Mouse (Mus musculus): Measurements from ENCODE around the gene Bach2. TPM values are rescaled to one million over a fixed set of nuclear protein-coding genes. Genes with fewer than 3 reads are reported as not detected.
A peak's percentile ranks its signal among the peaks of the same experiment; 100 is the strongest.

The Bach2 gene
- polyA plus RNA-seq, 1 experiment from 2014 or later, result 16.4 TPM

DNA sequence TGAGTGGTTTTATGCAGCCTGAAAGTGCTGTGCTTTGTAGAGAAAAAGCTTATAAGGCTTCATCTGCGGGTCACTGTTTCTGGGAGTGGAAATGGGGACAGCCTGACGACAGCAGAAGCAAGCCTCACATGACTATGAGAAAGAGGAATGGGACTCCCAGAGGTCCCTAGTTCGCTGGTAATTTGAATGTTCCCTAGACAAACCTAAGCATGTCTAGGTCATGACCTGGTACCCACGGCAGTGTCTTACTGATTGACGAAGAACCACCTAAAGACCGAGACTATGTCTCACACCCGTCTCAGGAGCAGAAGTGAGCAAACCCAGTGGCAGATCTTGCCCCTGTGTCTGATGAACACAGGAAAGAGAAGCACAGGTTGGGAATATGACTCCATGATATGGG lies 325.8 kb downstream of the Bach2 start:
- Histone ChIP-seq H3K36me3 (ENCODE audit: control insufficient read depth, insufficient read depth, low read length) (no peaks in the 10 kb centered on the region; the same call in none of the 2 replicates), H3K9me3 (ENCODE audit: control insufficient read depth, low read length) (no peaks in the 10 kb centered on the region), H3K4me1 (ENCODE audit: control insufficient read depth, insufficient read depth, low read length) (0 out of 2 replicates have a peak, but pooled peaks cover 3% of the 10 kb centered on the region), H3K27ac (replicated peaks; ENCODE audit: low read depth, low read length) (no peak overlapping the region), H3K27me3 (ENCODE audit: control insufficient read depth, insufficient read depth, low read length) (no peaks in the 10 kb centered on the region), H3K4me3 (ENCODE audit: low read depth, low read length) (no peak overlapping the region), H3K4me2 (ENCODE audit: low read depth, severe bottlenecking) (no peak overlapping the region), H3K9ac (ENCODE audit: low read length) (no peak overlapping the region)
- ATAC-seq (ENCODE audit: insufficient number of reproducible peaks, low FRiP score, low TSS enrichment, low read depth), result no peak
- WGBS, result 87% methylated on average over 7 of the region's 7 CpGs
- no peak for DNase-seq (ENCODE audit: low spot score)

DNA sequence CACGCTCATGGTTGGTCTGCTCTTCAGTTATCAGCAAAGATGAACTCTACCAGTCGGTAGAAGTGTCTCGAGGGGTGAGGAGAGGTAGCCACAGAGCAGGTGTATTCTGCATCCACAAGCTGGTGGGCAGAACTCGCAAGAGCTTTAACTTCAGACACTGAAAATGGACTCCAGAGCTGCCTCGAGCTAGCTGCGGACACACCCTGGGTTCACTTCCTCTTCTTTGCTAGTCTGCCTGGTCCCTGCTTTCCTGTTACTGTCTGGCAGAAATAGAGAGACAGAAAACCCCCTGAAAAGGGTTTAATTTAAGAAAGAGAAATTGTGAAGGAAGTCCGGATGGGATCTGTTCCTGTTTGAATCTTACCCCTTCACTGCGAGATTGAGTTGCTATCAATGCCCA lies 326.3 kb downstream of the Bach2 start:
- 89% methylated on average over 8 of the region's 8 CpGs for whole genome bisulfite sequencing
- no peak overlapping the region for H3K27ac ChIP-seq (replicated peaks; ENCODE audit: low read depth, low read length)
- no peak overlapping the region for H3K9ac ChIP-seq (ENCODE audit: low read length)
- ATAC-seq (ENCODE audit: insufficient number of reproducible peaks, low FRiP score, low TSS enrichment, low read depth), result no peak
- no peaks in the 10 kb centered on the region for H3K9me3 ChIP-seq (ENCODE audit: control insufficient read depth, low read length)
- H3K27me3 ChIP-seq (ENCODE audit: control insufficient read depth, insufficient read depth, low read length), result no peaks in the 10 kb centered on the region
- H3K36me3 ChIP-seq (ENCODE audit: control insufficient read depth, insufficient read depth, low read length), result no peaks in the 10 kb centered on the region; the same call in none of the 2 replicates
- DNase-seq (ENCODE audit: low spot score), result no peak
- no peak overlapping the region for H3K4me3 ChIP-seq (ENCODE audit: low read depth, low read length)
- H3K4me2 ChIP-seq (ENCODE audit: low read depth, severe bottlenecking), result no peak overlapping the region
- peaks cover 4% of the 10 kb centered on the region; the same call in 1 of the 2 replicates for H3K4me1 ChIP-seq (ENCODE audit: control insufficient read depth, insufficient read depth, low read length)

DNA sequence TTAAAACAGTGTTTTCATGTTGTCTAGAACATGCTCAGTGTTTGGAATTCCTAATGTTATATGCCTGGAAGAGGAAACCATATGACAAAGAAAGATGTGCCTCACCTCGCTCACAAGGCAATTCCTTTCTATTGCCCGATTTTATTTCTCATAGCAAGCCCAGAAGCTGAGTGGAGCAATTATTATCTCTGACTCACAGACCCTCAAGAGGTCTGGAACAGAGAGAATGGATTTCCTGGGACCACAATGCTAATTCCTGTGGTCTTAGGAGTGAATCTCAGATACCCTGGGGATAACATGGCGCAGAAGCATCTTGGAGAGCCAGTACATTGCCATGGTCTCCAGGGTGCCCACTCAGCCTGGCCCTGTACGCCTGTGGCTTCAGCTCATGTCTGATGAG lies 330.4 kb downstream of the Bach2 start:
- Histone ChIP-seq H3K27me3 (ENCODE audit: control insufficient read depth, insufficient read depth, low read length) (no peaks in the 10 kb centered on the region), H3K27ac (replicated peaks; ENCODE audit: low read depth, low read length) (no peak overlapping the region), H3K4me3 (ENCODE audit: low read depth, low read length) (no peak overlapping the region), H3K4me1 (ENCODE audit: control insufficient read depth, insufficient read depth, low read length) (peaks cover 8% of the 10 kb centered on the region; the same call in 1 of the 2 replicates), H3K9ac (ENCODE audit: low read length) (no peak overlapping the region), H3K9me3 (ENCODE audit: control insufficient read depth, low read length) (no peaks in the 10 kb centered on the region), H3K4me2 (ENCODE audit: low read depth, severe bottlenecking) (no peak overlapping the region), H3K36me3 (ENCODE audit: control insufficient read depth, insufficient read depth, low read length) (no peaks in the 10 kb centered on the region; the same call in none of the 2 replicates)
- WGBS, result 82% methylated on average over 4 of the region's 4 CpGs
- DNase-seq (ENCODE audit: low spot score) (no peak), ATAC-seq (ENCODE audit: insufficient number of reproducible peaks, low FRiP score, low TSS enrichment, low read depth) (no peak)

GRCm38 (mm10) chr4:32569995-32570938 lies 331.7 kb downstream of the Bach2 start:
- DNase-seq (ENCODE audit: low spot score), result peak; percentile 38
- Histone ChIP-seq H3K9ac (ENCODE audit: low read length) (no peak overlapping the region), H3K4me2 (ENCODE audit: low read depth, severe bottlenecking) (no peak overlapping the region), H3K4me1 (ENCODE audit: control insufficient read depth, insufficient read depth, low read length) (peaks cover 8% of the 10 kb centered on the region; the same call in 1 of the 2 replicates), H3K4me3 (ENCODE audit: low read depth, low read length) (no peak overlapping the region), H3K9me3 (ENCODE audit: control insufficient read depth, low read length) (no peaks in the 10 kb centered on the region), H3K27me3 (ENCODE audit: control insufficient read depth, insufficient read depth, low read length) (no peaks in the 10 kb centered on the region), H3K27ac (replicated peaks; ENCODE audit: low read depth, low read length) (no peak overlapping the region), H3K36me3 (ENCODE audit: control insufficient read depth, insufficient read depth, low read length) (no peaks in the 10 kb centered on the region; the same call in 1 of the 2 replicates)
- ATAC-seq (ENCODE audit: insufficient number of reproducible peaks, low FRiP score, low TSS enrichment, low read depth), result no peak
- 63% methylated on average over 17 of the region's 17 CpGs for WGBS

GRCm38 (mm10) chr4:32570939-32571317 lies 332.3 kb downstream of the Bach2 start:
- WGBS, result 84% methylated on average over 8 of the region's 8 CpGs
- ATAC-seq (ENCODE audit: insufficient number of reproducible peaks, low FRiP score, low TSS enrichment, low read depth) (no peak), DNase-seq (ENCODE audit: low spot score) (no peak)
- Histone ChIP-seq H3K4me2 (ENCODE audit: low read depth, severe bottlenecking) (no peak overlapping the region), H3K36me3 (ENCODE audit: control insufficient read depth, insufficient read depth, low read length) (no peaks in the 10 kb centered on the region), H3K27me3 (ENCODE audit: control insufficient read depth, insufficient read depth, low read length) (no peaks in the 10 kb centered on the region), H3K9ac (ENCODE audit: low read length) (no peak overlapping the region), H3K27ac (replicated peaks; ENCODE audit: low read depth, low read length) (no peak overlapping the region), H3K9me3 (ENCODE audit: control insufficient read depth, low read length) (no peaks in the 10 kb centered on the region), H3K4me3 (ENCODE audit: low read depth, low read length) (no peak overlapping the region), H3K4me1 (ENCODE audit: control insufficient read depth, insufficient read depth, low read length) (peaks cover 8% of the 10 kb centered on the region; the same call in 1 of the 2 replicates)

DNA sequence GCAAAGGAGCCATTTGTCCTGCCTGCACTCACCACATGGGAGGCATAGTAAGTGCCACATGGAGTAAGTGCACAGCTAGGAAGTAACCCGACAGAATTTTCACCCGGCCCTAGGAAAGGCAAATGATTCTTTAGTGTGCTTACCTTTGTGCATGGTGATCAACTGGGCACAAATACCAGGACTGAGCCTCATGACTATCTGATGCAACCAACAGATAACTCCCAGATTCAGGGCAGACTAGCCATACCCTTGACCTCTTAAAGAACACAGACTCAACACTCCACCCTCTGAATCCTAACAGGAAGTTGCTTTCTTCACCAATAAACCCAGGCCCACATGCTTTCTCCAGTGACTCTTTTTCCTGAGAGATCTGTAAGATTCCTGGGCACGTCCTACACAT lies 332.8 kb downstream of the Bach2 start:
- H3K36me3 ChIP-seq (ENCODE audit: control insufficient read depth, insufficient read depth, low read length), result no peaks in the 10 kb centered on the region; the same call in 1 of the 2 replicates
- no peaks in the 10 kb centered on the region for H3K27me3 ChIP-seq (ENCODE audit: control insufficient read depth, insufficient read depth, low read length)
- H3K9ac ChIP-seq (ENCODE audit: low read length), result no peak overlapping the region
- H3K27ac ChIP-seq (replicated peaks; ENCODE audit: low read depth, low read length), result no peak overlapping the region
- no peak overlapping the region for H3K4me3 ChIP-seq (ENCODE audit: low read depth, low read length)
- ATAC-seq (ENCODE audit: insufficient number of reproducible peaks, low FRiP score, low TSS enrichment, low read depth) (no peak), DNase-seq (ENCODE audit: low spot score) (no peak)
- H3K4me2 ChIP-seq (ENCODE audit: low read depth, severe bottlenecking), result no peak overlapping the region
- 68% methylated on average over 3 of the region's 3 CpGs for WGBS
- no peaks in the 10 kb centered on the region for H3K9me3 ChIP-seq (ENCODE audit: control insufficient read depth, low read length)
- H3K4me1 ChIP-seq (ENCODE audit: control insufficient read depth, insufficient read depth, low read length), result peaks cover 8% of the 10 kb centered on the region; the same call in 1 of the 2 replicates

DNA sequence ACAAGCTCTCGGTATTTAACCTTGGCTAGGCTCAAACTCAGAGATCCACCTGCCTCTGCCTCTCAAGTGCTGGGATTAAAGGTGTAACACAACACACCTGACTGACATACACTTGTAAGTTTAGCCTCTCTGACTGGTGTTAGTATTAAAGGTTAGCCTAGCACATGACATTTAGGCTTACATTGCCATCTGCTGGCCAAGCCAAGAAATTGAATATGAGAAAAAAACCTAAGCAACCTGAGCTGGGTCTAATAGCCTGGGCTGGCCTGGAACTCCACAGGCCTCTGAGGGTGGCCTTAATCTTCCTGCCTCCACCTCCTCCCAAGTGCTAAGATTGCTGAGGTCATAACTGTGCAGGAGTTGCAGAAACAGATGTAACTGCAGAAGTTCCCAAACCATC lies 333.5 kb downstream of the Bach2 start:
- 49% methylated on average over 1 of the region's 1 CpGs for WGBS
- DNase-seq (ENCODE audit: low spot score), result peak; percentile 74

GRCm38 (mm10) chr4:32573586-32573985 lies 335.0 kb downstream of the Bach2 start:
- DNase-seq (ENCODE audit: low spot score) (no peak), ATAC-seq (ENCODE audit: insufficient number of reproducible peaks, low FRiP score, low TSS enrichment, low read depth) (no peak)
- Histone ChIP-seq H3K4me1 (ENCODE audit: control insufficient read depth, insufficient read depth, low read length) (peaks cover 8% of the 10 kb centered on the region; the same call in 1 of the 2 replicates), H3K4me2 (ENCODE audit: low read depth, severe bottlenecking) (no peak overlapping the region), H3K9ac (ENCODE audit: low read length) (no peak overlapping the region), H3K4me3 (ENCODE audit: low read depth, low read length) (no peak overlapping the region), H3K36me3 (ENCODE audit: control insufficient read depth, insufficient read depth, low read length) (no peaks in the 10 kb centered on the region; the same call in 1 of the 2 replicates), H3K27ac (replicated peaks; ENCODE audit: low read depth, low read length) (no peak overlapping the region), H3K27me3 (ENCODE audit: control insufficient read depth, insufficient read depth, low read length) (no peaks in the 10 kb centered on the region), H3K9me3 (ENCODE audit: control insufficient read depth, low read length) (no peaks in the 10 kb centered on the region)
- WGBS, result 90% methylated on average over 5 of the region's 5 CpGs

More for the DNA sequence above, 333.5 kb downstream of the Bach2 start:
- Histone ChIP-seq H3K9ac (ENCODE audit: low read length) (no peak overlapping the region), H3K4me3 (ENCODE audit: low read depth, low read length) (no peak overlapping the region), H3K4me2 (ENCODE audit: low read depth, severe bottlenecking) (no peak overlapping the region), H3K27me3 (ENCODE audit: control insufficient read depth, insufficient read depth, low read length) (no peaks in the 10 kb centered on the region), H3K9me3 (ENCODE audit: control insufficient read depth, low read length) (no peaks in the 10 kb centered on the region), H3K36me3 (ENCODE audit: control insufficient read depth, insufficient read depth, low read length) (no peaks in the 10 kb centered on the region; the same call in 1 of the 2 replicates), H3K27ac (replicated peaks; ENCODE audit: low read depth, low read length) (no peak overlapping the region), H3K4me1 (ENCODE audit: control insufficient read depth, insufficient read depth, low read length) (peaks cover 8% of the 10 kb centered on the region; the same call in 1 of the 2 replicates)
- ATAC-seq (ENCODE audit: insufficient number of reproducible peaks, low FRiP score, low TSS enrichment, low read depth), result peak; percentile 91
